Mouse (Mus musculus): ENCODE measurements around the gene Rassf2. TPM values are rescaled to one million over a fixed set of nuclear protein-coding genes. Genes with fewer than 3 reads are reported as not detected.

Gene Rassf2
- polyA plus RNA-seq, 2 experiments: 1.2 to 1.9 TPM

- Histone ChIP-seq H3K4me1 (replicated peaks; ENCODE audit: control insufficient read depth in 2 of 2, insufficient read depth in 2 of 2, low read length in 1 of 2) (peaks cover 0 to 6% of the 10 kb centered on the region in 2 experiments; a peak in 2 of 4 replicates), H3K4me2 (ENCODE audit: low read depth) (no peak within 1 kb of the TSS), H3K27ac (no peak within 1 kb of the TSS), H3K9me3 (ENCODE audit: control insufficient read depth, low read length) (no peaks in the 10 kb centered on the region), H3K9ac (replicated peaks) (no peak within 1 kb of the TSS), H3K4me3 (ENCODE audit: insufficient read depth in 1 of 2, low read depth in 2 of 2, low read length in 2 of 2) (no peak within 1 kb of the TSS), H3K36me3 (replicated peaks; ENCODE audit: control insufficient read depth, insufficient read depth, low read depth) (no peaks in the 10 kb centered on the region), H3K27me3 (ENCODE audit: control insufficient read depth, insufficient read depth, low read length) (peaks cover 20% of the 10 kb centered on the region)
- WGBS (ENCODE audit: insufficient replicate concordance): 5% methylated on average over 11 of the region's 11 CpGs
- ATAC-seq (ENCODE audit: insufficient read depth) (no peak), DNase-seq (ENCODE audit: low read depth in 3 of 3, low spot score in 3 of 3) (no peak)
- no peak for TF ChIP-seq EP300 (IDR thresholded peaks at IDR 0.05; ENCODE audit: low read depth)
- no peak for TF ChIP-seq CTCF (IDR thresholded peaks at IDR 0.05; ENCODE audit: low read depth)
Observed at GRCm38 (mm10) chr2:131950598-131951095, 79.4 kb downstream of the Rassf2 start, which contains the start of gene Prnd. Prnd (plus strand) TSS chr2:131950861.

- peaks cover 20% of the 10 kb centered on the region for H3K27me3 ChIP-seq (ENCODE audit: control insufficient read depth, insufficient read depth, low read length)
- H3K9me3 ChIP-seq (ENCODE audit: control insufficient read depth, low read length): no peaks in the 10 kb centered on the region
Observed at GRCm38 (mm10) chr2:131949767-131950597, 80.1 kb downstream of the Rassf2 start.

GRCm38 (mm10) chr2:131948916-131949639 lies 81.0 kb downstream of the Rassf2 start:
- Histone ChIP-seq H3K9me3 (ENCODE audit: control insufficient read depth, low read length) (no peaks in the 10 kb centered on the region), H3K27ac (no peak overlapping the region), H3K9ac (replicated peaks) (no peak overlapping the region), H3K36me3 (replicated peaks; ENCODE audit: control insufficient read depth, insufficient read depth, low read depth) (no peaks in the 10 kb centered on the region), H3K4me3 (ENCODE audit: insufficient read depth in 1 of 2, low read depth in 2 of 2, low read length in 2 of 2) (no peak overlapping the region), H3K4me2 (ENCODE audit: low read depth) (no peak overlapping the region), H3K27me3 (ENCODE audit: control insufficient read depth, insufficient read depth, low read length) (peaks cover 17% of the 10 kb centered on the region), H3K4me1 (replicated peaks; ENCODE audit: control insufficient read depth in 2 of 2, insufficient read depth in 2 of 2, low read length in 1 of 2) (no peaks in the 10 kb centered on the region)
- ATAC-seq (ENCODE audit: insufficient read depth): no peak
- WGBS (ENCODE audit: insufficient replicate concordance): 57% methylated on average over 11 of the region's 11 CpGs
- TF ChIP-seq EP300 (IDR thresholded peaks at IDR 0.05; ENCODE audit: low read depth) (no peak), CTCF (IDR thresholded peaks at IDR 0.05; ENCODE audit: low read depth) (no peak)
- DNase-seq (ENCODE audit: low read depth in 3 of 3, low spot score in 3 of 3): no peak

More at GRCm38 (mm10) chr2:131949767-131950597, 80.1 kb downstream of the Rassf2 start:
- Histone ChIP-seq H3K36me3 (replicated peaks; ENCODE audit: control insufficient read depth, insufficient read depth, low read depth) (no peaks in the 10 kb centered on the region), H3K27ac (no peak overlapping the region), H3K9ac (replicated peaks) (no peak overlapping the region), H3K4me3 (ENCODE audit: insufficient read depth in 1 of 2, low read depth in 2 of 2, low read length in 2 of 2) (no peak overlapping the region), H3K4me2 (ENCODE audit: low read depth) (no peak overlapping the region), H3K4me1 (replicated peaks; ENCODE audit: control insufficient read depth in 2 of 2, insufficient read depth in 2 of 2, low read length in 1 of 2) (peaks cover 0 to 3% of the 10 kb centered on the region in 2 experiments; a peak in 2 of 4 replicates)
- TF ChIP-seq CTCF (IDR thresholded peaks at IDR 0.05; ENCODE audit: low read depth) (peak; percentile 66), EP300 (IDR thresholded peaks at IDR 0.05; ENCODE audit: low read depth) (no peak)
- 44% methylated on average over 9 of the region's 9 CpGs for WGBS (ENCODE audit: insufficient replicate concordance)
- ATAC-seq (ENCODE audit: insufficient read depth) (no peak), DNase-seq (ENCODE audit: low read depth in 3 of 3, low spot score in 3 of 3) (no peak)

- Histone ChIP-seq H3K27me3 (ENCODE audit: control insufficient read depth, insufficient read depth, low read length) (peaks cover 8% of the 10 kb centered on the region), H3K4me3 (ENCODE audit: insufficient read depth in 1 of 2, low read depth in 2 of 2, low read length in 2 of 2) (no peak overlapping the region), H3K36me3 (replicated peaks; ENCODE audit: control insufficient read depth, insufficient read depth, low read depth) (no peaks in the 10 kb centered on the region), H3K27ac (no peak overlapping the region), H3K4me2 (ENCODE audit: low read depth) (no peak overlapping the region), H3K4me1 (replicated peaks; ENCODE audit: control insufficient read depth in 2 of 2, insufficient read depth in 2 of 2, low read length in 1 of 2) (no peaks in the 10 kb centered on the region), H3K9ac (replicated peaks) (no peak overlapping the region), H3K9me3 (ENCODE audit: control insufficient read depth, low read length) (no peaks in the 10 kb centered on the region)
- DNase-seq (ENCODE audit: low read depth in 3 of 3, low spot score in 3 of 3) (no peak), ATAC-seq (ENCODE audit: insufficient read depth) (no peak)
- 59% methylated on average over 3 of the region's 3 CpGs for WGBS (ENCODE audit: insufficient replicate concordance)
- TF ChIP-seq EP300 (IDR thresholded peaks at IDR 0.05; ENCODE audit: low read depth): no peak
- no peak for TF ChIP-seq CTCF (IDR thresholded peaks at IDR 0.05; ENCODE audit: low read depth)
Observed at GRCm38 (mm10) chr2:131948156-131948555, 81.9 kb downstream of the Rassf2 start.

GRCm38 (mm10) chr2:131946351-131946750 lies 83.7 kb downstream of the Rassf2 start:
- ATAC-seq (ENCODE audit: insufficient read depth): no peak
- H3K9me3 ChIP-seq (ENCODE audit: control insufficient read depth, low read length): no peaks in the 10 kb centered on the region

More at GRCm38 (mm10) chr2:131946351-131946750, 83.7 kb downstream of the Rassf2 start:
- Histone ChIP-seq H3K9ac (replicated peaks) (no peak overlapping the region), H3K4me2 (ENCODE audit: low read depth) (no peak overlapping the region), H3K27ac (no peak overlapping the region), H3K4me3 (ENCODE audit: insufficient read depth in 1 of 2, low read depth in 2 of 2, low read length in 2 of 2) (no peak overlapping the region), H3K4me1 (replicated peaks; ENCODE audit: control insufficient read depth in 2 of 2, insufficient read depth in 2 of 2, low read length in 1 of 2) (no peaks in the 10 kb centered on the region), H3K27me3 (ENCODE audit: control insufficient read depth, insufficient read depth, low read length) (no peaks in the 10 kb centered on the region), H3K36me3 (replicated peaks; ENCODE audit: control insufficient read depth, insufficient read depth, low read depth) (no peaks in the 10 kb centered on the region)
- 67% methylated on average over 16 of the region's 16 CpGs for WGBS (ENCODE audit: insufficient replicate concordance)
- DNase-seq (ENCODE audit: low read depth in 3 of 3, low spot score in 3 of 3): no peak
- TF ChIP-seq EP300 (IDR thresholded peaks at IDR 0.05; ENCODE audit: low read depth) (no peak), CTCF (IDR thresholded peaks at IDR 0.05; ENCODE audit: low read depth) (no peak)
